Mouse (Mus musculus) adrenal gland, adult 10 weeks (tissue): ENCODE results near the gene Myadml2. TPM values are rescaled to one million over a fixed set of nuclear protein-coding genes. Genes with fewer than 3 reads are reported as not detected.

Experiments used
- polyA plus RNA-seq: library from polyadenylated mRNA; stranded (reverse); fragments of 350-450 nt; fragmentation: Illumina TruSeq; extraction: RNeasy Lipid Tissue Mini Kit (QIAGEN cat#74804); gene quantifications from one replicate; pipeline ENCODE4 v1.2.3, GENCODE M21; 2014; ENCODE audit warnings: low read depth, low replicate concordance

Gene Myadml2
- polyA plus RNA-seq: not detected

GRCm38 (mm10) chr11:120648001-120648476, at the start of gene Myadml2:
Myadml2 (minus strand) TSS chr11:120648158.

GRCm38 (mm10) chr11:120672687-120673593, 25.0 kb upstream of the Myadml2 start, which contains the start of gene Aspscr1:
Aspscr1 (plus strand) TSS chr11:120672973.

GRCm38 (mm10) chr11:120661076-120661460, 13.1 kb upstream of the Myadml2 start, which contains the start of gene Notum:
Notum (minus strand) TSS chr11:120661175.

GRCm38 (mm10) chr11:120643601-120643987, 4.4 kb downstream of the Myadml2 start, which contains the start of gene Pycr1:
Pycr1 (minus strand) TSS chr11:120643769.

GRCm38 (mm10) chr11:120633520-120634343, 14.2 kb downstream of the Myadml2 start, which contains the start of gene Mafg:
Mafg (minus strand) TSS chr11:120633600.

GRCm38 (mm10) chr11:120625152-120625775, 22.7 kb downstream of the Myadml2 start, which contains the start of gene Sirt7:
Sirt7 (minus strand) TSS chr11:120625240.

GRCm38 (mm10) chr11:120617519-120618112, 30.3 kb downstream of the Myadml2 start, which contains the start of gene Pcyt2:
Pcyt2 (minus strand) TSS chr11:120617936.

GRCm38 (mm10) chr11:120608241-120609034, 39.5 kb downstream of the Myadml2 start, which contains the start of gene Npb:
Npb (plus strand) TSS chr11:120608477.

GRCm38 (mm10) chr11:120598283-120598989, 49.5 kb downstream of the Myadml2 start, which contains the start of the genes Alyref and Anapc11:
Alyref (minus strand) TSS chr11:120598365.
Anapc11 (plus strand) TSS chr11:120598421.

Other genes with a start within 250 kb of the Myadml2 start
- gene Nploc4, start 210.4 kb downstream of the Myadml2 start, polyA plus RNA-seq: 29.9 TPM
- gene Tspan10, start 205.5 kb downstream of the Myadml2 start, polyA plus RNA-seq: not detected
- not detected for gene Pde6g, start 194.7 kb downstream of the Myadml2 start, polyA plus RNA-seq
- gene Oxld1, start 190.1 kb downstream of the Myadml2 start, polyA plus RNA-seq: 1.4 TPM
- 13.4 TPM for gene Ccdc137, start 190.0 kb downstream of the Myadml2 start, polyA plus RNA-seq
- 16.2 TPM for gene Arl16, start 180.6 kb downstream of the Myadml2 start, polyA plus RNA-seq
- gene Mrpl12, start 163.5 kb downstream of the Myadml2 start, polyA plus RNA-seq: 2.4 TPM
- 2.2 TPM for gene Slc25a10, start 156.3 kb downstream of the Myadml2 start, polyA plus RNA-seq
- not detected for gene Gcgr, start 117.5 kb downstream of the Myadml2 start, polyA plus RNA-seq
- gene Mcrip1, start 98.4 kb downstream of the Myadml2 start, polyA plus RNA-seq: 1.0 TPM
- gene Ppp1r27, start 97.0 kb downstream of the Myadml2 start, polyA plus RNA-seq: not detected
- 183 TPM for gene P4hb, start 74.9 kb downstream of the Myadml2 start, polyA plus RNA-seq
- 32.9 TPM for gene Arhgdia, start 66.5 kb downstream of the Myadml2 start, polyA plus RNA-seq
- 20.8 TPM for gene Alyref, start 49.8 kb downstream of the Myadml2 start, polyA plus RNA-seq
- 10.3 TPM for gene Anapc11, start 49.7 kb downstream of the Myadml2 start, polyA plus RNA-seq
- gene Npb, start 39.7 kb downstream of the Myadml2 start, polyA plus RNA-seq: not detected
- 14.4 TPM for gene Pcyt2, start 30.2 kb downstream of the Myadml2 start, polyA plus RNA-seq
- gene Sirt7, start 22.9 kb downstream of the Myadml2 start, polyA plus RNA-seq: 7.9 TPM
- 17.5 TPM for gene Mafg, start 14.6 kb downstream of the Myadml2 start, polyA plus RNA-seq
- gene Pycr1, start 4.4 kb downstream of the Myadml2 start, polyA plus RNA-seq: 0.52 TPM
- not detected for gene Notum, start 13.0 kb upstream of the Myadml2 start, polyA plus RNA-seq
- gene Aspscr1, start 24.8 kb upstream of the Myadml2 start, polyA plus RNA-seq: 2.4 TPM
- gene Cenpx, start 65.6 kb upstream of the Myadml2 start, polyA plus RNA-seq: 1.7 TPM
- 0.47 TPM for gene Lrrc45, start 65.8 kb upstream of the Myadml2 start, polyA plus RNA-seq
- not detected for gene Rac3, start 73.3 kb upstream of the Myadml2 start, polyA plus RNA-seq
- gene Dcxr, start 79.1 kb upstream of the Myadml2 start, polyA plus RNA-seq: not detected
- gene Cbr2, start 84.0 kb upstream of the Myadml2 start, polyA plus RNA-seq: 1.2 TPM
- gene Hmga1b, start 114.6 kb upstream of the Myadml2 start, polyA plus RNA-seq: not detected
- not detected for gene Rfng, start 136.0 kb upstream of the Myadml2 start, polyA plus RNA-seq
- gene Gps1, start 136.1 kb upstream of the Myadml2 start, polyA plus RNA-seq: 30.7 TPM
- 4.8 TPM for gene Dus1l, start 148.2 kb upstream of the Myadml2 start, polyA plus RNA-seq
- 10.8 TPM for gene Fasn, start 176.4 kb upstream of the Myadml2 start, polyA plus RNA-seq